Mouse (Mus musculus) testis, adult 2 months (tissue): ENCODE measurements around the gene Mrpl12. TPM values are rescaled to one million over a fixed set of nuclear protein-coding genes. Genes with fewer than 3 reads are reported as not detected.

ENCODE experiments used
- H3K27ac ChIP-seq: fragments of 200-500 bp; 2 replicates; pipeline ENCODE4 v1.5.1; 2012; ENCODE audit warnings: low read depth, low read length; ENCODE audit not compliant: control insufficient read depth, insufficient read depth
- H3K27me3 ChIP-seq: fragments of 200-500 bp; 2 replicates; pipeline ENCODE4 v1.6.1; 2012; ENCODE audit warnings: mild to moderate bottlenecking, low read length, moderate library complexity; ENCODE audit not compliant: control insufficient read depth, insufficient read depth
- H3K36me3 ChIP-seq: fragments of 200-500 bp; 2 replicates; pipeline ENCODE4 v1.6.1; 2012; ENCODE audit warnings: mild to moderate bottlenecking, low read length; ENCODE audit not compliant: control insufficient read depth, insufficient read depth
- H3K4me1 ChIP-seq: fragments of 200-500 bp; 2 replicates; pipeline ENCODE4 v1.6.1; 2012; ENCODE audit warnings: low read length; ENCODE audit not compliant: control insufficient read depth, insufficient read depth
- H3K4me3 ChIP-seq: fragments of 200-500 bp; 2 replicates; pipeline ENCODE4 v1.5.1; 2012; ENCODE audit warnings: low read depth, mild to moderate bottlenecking, low read length, moderate library complexity, mixed read lengths; ENCODE audit not compliant: control insufficient read depth
- CTCF ChIP-seq: fragments of 200-500 bp; IDR thresholded peaks from 2 replicates; pipeline ENCODE4 v1.5.1; 2012; ENCODE audit warnings: low read depth, mild to moderate bottlenecking, inconsistent platforms, low read length, moderate library complexity; ENCODE audit not compliant: control insufficient read depth, insufficient read depth, insufficient replicate concordance
- POLR2A ChIP-seq: fragments of 200-500 bp; IDR thresholded peaks from 2 replicates; pipeline ENCODE4 v1.6.1; 2012; ENCODE audit warnings: low read depth, mild to moderate bottlenecking, inconsistent platforms, low read length, moderate library complexity; ENCODE audit not compliant: control insufficient read depth
- polyA plus RNA-seq: library from polyadenylated mRNA; depleted of rRNA; stranded (reverse); fragments of >200 nt; gene quantifications from 2 replicates; pipeline ENCODE4 v1.2.3, GENCODE M21; 2012

The Mrpl12 gene
- polyA plus RNA-seq, 1 experiment, result 84.6 TPM

GRCm38 (mm10) chr11:120500357-120500756 lies 15.9 kb downstream of the Mrpl12 start:
- TF ChIP-seq POLR2A (no peak), CTCF (no peak)
- H3K4me3 ChIP-seq, result no peak overlapping the region
- no peaks in the 10 kb centered on the region for H3K4me1 ChIP-seq
- H3K36me3 ChIP-seq, result no peaks in the 10 kb centered on the region; the same call in 1 of the 2 replicates
- no peak overlapping the region for H3K27ac ChIP-seq
- H3K27me3 ChIP-seq, result no peaks in the 10 kb centered on the region

GRCm38 (mm10) chr11:120501018-120501417 lies 16.6 kb downstream of the Mrpl12 start:
- Histone ChIP-seq H3K36me3 (no peaks in the 10 kb centered on the region; the same call in 1 of the 2 replicates), H3K4me3 (no peak overlapping the region), H3K27ac (no peak overlapping the region), H3K4me1 (no peaks in the 10 kb centered on the region), H3K27me3 (no peaks in the 10 kb centered on the region)
- no peak for TF ChIP-seq CTCF
- no peak for TF ChIP-seq POLR2A

DNA sequence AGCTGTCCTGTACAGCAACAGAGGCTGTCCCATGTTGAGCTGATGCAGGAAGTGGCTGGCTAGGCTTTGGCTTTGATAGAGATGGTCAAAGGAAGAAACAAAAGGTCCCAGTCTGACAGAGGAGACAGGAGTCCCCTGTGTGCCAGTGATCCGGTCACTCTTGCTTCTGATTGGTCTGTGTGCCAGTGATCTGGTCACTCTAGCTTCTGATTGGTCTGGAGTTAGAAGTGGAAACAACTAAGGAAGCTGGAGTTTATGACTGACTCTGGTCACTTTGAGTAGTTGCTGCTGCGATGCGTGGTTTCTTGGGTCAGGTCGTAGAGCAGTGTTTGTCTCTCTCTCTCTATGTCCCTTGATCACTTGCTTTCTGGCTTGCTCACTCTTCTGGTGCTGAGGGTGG lies 17.3 kb downstream of the Mrpl12 start:
- no peaks in the 10 kb centered on the region for H3K4me1 ChIP-seq

DNA sequence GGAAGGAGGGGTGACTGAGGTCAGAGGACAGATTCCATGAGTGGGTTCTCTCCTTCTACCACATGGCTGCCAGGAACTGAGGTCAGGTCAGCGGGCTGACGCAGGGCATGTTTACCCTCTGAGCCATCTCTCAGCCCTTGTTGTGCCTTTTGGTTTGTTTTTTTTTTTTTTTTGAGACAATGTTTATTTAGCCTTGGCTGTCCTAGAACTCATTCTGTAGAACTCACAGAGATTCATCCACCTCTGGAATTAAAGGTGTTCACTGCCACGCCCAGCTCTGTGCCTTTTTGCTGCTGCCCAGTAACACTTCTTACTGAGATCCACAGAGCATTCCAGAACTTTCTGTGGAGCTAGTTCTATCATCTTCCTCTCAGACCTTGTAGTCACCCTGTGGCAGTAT lies 21.2 kb downstream of the Mrpl12 start:
- H3K27me3 ChIP-seq, result no peaks in the 10 kb centered on the region
- no peak overlapping the region for H3K4me3 ChIP-seq
- no peak overlapping the region for H3K27ac ChIP-seq
- H3K36me3 ChIP-seq, result no peaks in the 10 kb centered on the region
- H3K4me1 ChIP-seq, result peaks cover 3% of the 10 kb centered on the region; the same call in 1 of the 2 replicates
- TF ChIP-seq POLR2A (no peak), CTCF (no peak)

More for the DNA sequence above, 17.3 kb downstream of the Mrpl12 start:
- Histone ChIP-seq H3K27me3 (no peaks in the 10 kb centered on the region), H3K4me3 (no peak overlapping the region), H3K27ac (no peak overlapping the region), H3K36me3 (no peaks in the 10 kb centered on the region)
- no peak for TF ChIP-seq CTCF
- no peak for TF ChIP-seq POLR2A

DNA sequence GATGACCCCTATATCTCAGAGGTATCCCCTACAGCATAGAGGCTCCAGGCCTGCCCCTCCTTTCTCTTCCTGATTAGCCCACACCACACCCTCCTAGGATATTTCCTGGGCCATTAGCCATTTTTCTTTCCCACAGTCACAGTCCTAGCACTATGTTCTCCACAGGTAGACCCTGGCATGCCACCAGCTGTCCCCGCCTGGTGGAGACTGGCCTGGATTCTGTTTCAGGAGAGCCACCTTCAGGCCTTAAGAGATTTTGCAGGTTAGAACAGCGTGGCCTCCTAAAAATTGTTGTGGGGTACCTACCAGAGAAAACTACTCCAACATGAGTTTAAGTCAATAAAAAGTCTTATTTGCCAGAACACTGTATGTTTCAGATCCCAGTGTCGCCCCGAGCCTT lies 22.5 kb downstream of the Mrpl12 start:
- no peak overlapping the region for H3K27ac ChIP-seq
- no peaks in the 10 kb centered on the region for H3K27me3 ChIP-seq
- no peak overlapping the region for H3K4me3 ChIP-seq
- TF ChIP-seq CTCF (no peak), POLR2A (no peak)
- H3K36me3 ChIP-seq, result no peaks in the 10 kb centered on the region
- peaks cover 4% of the 10 kb centered on the region for H3K4me1 ChIP-seq

DNA sequence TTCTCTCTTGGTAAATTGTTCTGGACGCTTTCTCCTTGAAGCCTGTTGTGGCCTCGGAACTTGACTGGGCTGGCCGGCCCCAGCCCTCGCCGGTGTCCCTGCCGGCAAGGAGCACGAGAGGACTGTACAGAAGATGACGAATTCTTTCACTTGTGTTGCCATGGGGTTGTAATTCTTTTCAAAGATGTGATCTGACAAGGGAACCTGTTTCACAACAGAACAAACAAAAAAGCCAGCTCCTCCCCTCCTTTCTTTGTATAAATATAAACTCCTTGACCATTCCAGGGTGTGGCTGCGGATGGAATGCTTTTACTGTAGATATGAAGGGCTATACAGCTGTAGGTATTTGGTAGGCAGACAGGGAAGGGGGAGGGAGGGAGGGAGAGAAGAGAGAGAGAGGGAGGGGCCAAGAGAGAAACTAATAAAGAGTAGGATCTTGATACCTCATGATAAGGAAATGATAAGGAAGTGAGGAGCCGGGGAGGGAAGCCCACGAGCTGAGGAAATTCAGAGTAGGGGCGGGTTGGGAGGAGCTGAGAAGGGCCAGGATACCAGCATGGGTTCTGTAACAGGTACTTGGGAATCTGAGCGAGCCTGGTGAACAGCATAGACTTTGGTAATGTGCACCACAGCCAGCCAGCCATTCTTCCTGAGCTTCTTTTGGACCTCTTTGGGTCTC lies 23.3 kb downstream of the Mrpl12 start:
- H3K27me3 ChIP-seq, result no peaks in the 10 kb centered on the region
- no peak overlapping the region for H3K27ac ChIP-seq
- no peak for TF ChIP-seq CTCF
- no peak for TF ChIP-seq POLR2A

GRCm38 (mm10) chr11:120508290-120508870 lies 24.0 kb downstream of the Mrpl12 start:
- peaks cover 4% of the 10 kb centered on the region for H3K4me1 ChIP-seq
- no peak overlapping the region for H3K4me3 ChIP-seq
- H3K36me3 ChIP-seq, result no peaks in the 10 kb centered on the region
- H3K27ac ChIP-seq, result no peak overlapping the region
- no peaks in the 10 kb centered on the region for H3K27me3 ChIP-seq
- TF ChIP-seq POLR2A, result no peak
- TF ChIP-seq CTCF, result no peak

More for the DNA sequence above, 23.3 kb downstream of the Mrpl12 start:
- Histone ChIP-seq H3K4me1 (peaks cover 4% of the 10 kb centered on the region), H3K4me3 (no peak overlapping the region), H3K36me3 (no peaks in the 10 kb centered on the region)
